Mouse (Mus musculus) ES-E14 (cell line): ENCODE measurements around the gene Gpnmb.

Experiments
- CHD2 ChIP-seq: IDR thresholded peaks from 2 replicates; pipeline ENCODE4 v1.6.1; 2014; ENCODE audit warnings: mild to moderate bottlenecking, low read depth, low read length, inconsistent platforms
- HCFC1 ChIP-seq: IDR thresholded peaks from 2 replicates; pipeline ENCODE4 v1.6.1; 2012; ENCODE audit warnings: low read length, inconsistent platforms, borderline replicate concordance; ENCODE audit not compliant: insufficient read depth
- MAFK ChIP-seq: IDR thresholded peaks from 2 replicates; pipeline ENCODE4 v1.6.1; 2014; ENCODE audit warnings: mild to moderate bottlenecking, low read depth, low read length, inconsistent platforms; ENCODE audit not compliant: insufficient read depth
- ZC3H11A ChIP-seq: IDR thresholded peaks from 2 replicates; pipeline ENCODE4 v1.6.1; 2012; ENCODE audit warnings: low read depth, mild to moderate bottlenecking, inconsistent platforms, low read length, borderline replicate concordance
- ZNF384 ChIP-seq: IDR thresholded peaks from 2 replicates; pipeline ENCODE4 v1.6.1; 2012; ENCODE audit warnings: low read depth, low read length, inconsistent platforms

- TF ChIP-seq CHD2 = no peak
- TF ChIP-seq ZNF384 = no peak
- TF ChIP-seq ZC3H11A = no peak
- TF ChIP-seq HCFC1 = no peak
- TF ChIP-seq MAFK = no peak
Observed at GRCm38 (mm10) chr6:49013023-49013422, 23.3 kb upstream of the Gpnmb start.
